ENCODE assay signal across 25 mouse cellular contexts in genomic region chr15:16792857-16793256, GRCm38 (mm10).
"Had no signal": no experiment of that assay in that cellular context is flagged by ENCODE, and none has a peak within 500 bp of the region (broad histone marks: within the 10 kb centered on the region; RNA-seq: fewer than 3 reads in every experiment).

No protein-coding gene starts in this region.

- H3K9me3 ChIP-seq: limb, embryonic 12.5 days; limb, embryonic 15.5 days; midbrain, embryonic 10.5 days; midbrain, embryonic 13.5 days; neural tube, embryonic 13.5 days had no signal

- H3K36me3 ChIP-seq: limb, embryonic 12.5 days; limb, embryonic 15.5 days; midbrain, embryonic 10.5 days; midbrain, embryonic 13.5 days; neural tube, embryonic 13.5 days had no signal

- H3K4me2 ChIP-seq: limb, embryonic 12.5 days; limb, embryonic 15.5 days; liver, embryonic 11.5 days; lung, embryonic 14.5 days; midbrain, embryonic 13.5 days; neural tube, embryonic 13.5 days had no signal

- DNase-seq: kidney, adult 18-20 months; kidney, adult 9 months; kidney, postnatal 14 days; kidney, postnatal 4 days; left cerebral cortex, postnatal 4 days; liver, postnatal 0 days; lung, embryonic 14.5 days; lung, postnatal 36 days; retina, postnatal 1 day; right cerebral cortex, postnatal 25 days; thymus, postnatal 36 days had no signal

- H3K27me3 ChIP-seq: limb, embryonic 12.5 days; limb, embryonic 15.5 days; megakaryocyte, embryonic 14.5 days; midbrain, embryonic 13.5 days; neural tube, embryonic 13.5 days had no signal

- H3K4me3 ChIP-seq: limb, embryonic 12.5 days; limb, embryonic 15.5 days; megakaryocyte, embryonic 14.5 days; midbrain, embryonic 10.5 days; midbrain, embryonic 13.5 days; myocyte; neural tube, embryonic 13.5 days had no signal

- H3K27ac ChIP-seq: hindbrain, postnatal 0 days; limb, embryonic 12.5 days; limb, embryonic 15.5 days; liver, embryonic 14.5 days; midbrain, embryonic 10.5 days; midbrain, embryonic 13.5 days; neural tube, embryonic 13.5 days had no signal

- ATAC-seq: hindbrain, postnatal 0 days; inflammation-experienced regulatory T-cells, adult 6 months; intestine, embryonic 16.5 days; liver, postnatal 0 days; lung, postnatal 0 days; midbrain, embryonic 13.5 days; midbrain, embryonic 16.5 days had no signal

- H3K4me1 ChIP-seq: limb, embryonic 12.5 days; limb, embryonic 15.5 days; megakaryocyte, embryonic 14.5 days; midbrain, embryonic 10.5 days; midbrain, embryonic 13.5 days; neural tube, embryonic 13.5 days had no signal

- H3K9ac ChIP-seq: limb, embryonic 12.5 days; limb, embryonic 15.5 days; liver, embryonic 14.5 days; liver, postnatal 0 days; lung, embryonic 14.5 days; midbrain, embryonic 13.5 days; neural tube, embryonic 13.5 days had no signal
